Comparison of ENCODE assay signal across 30 mouse cellular contexts in the genomic region with DNA sequence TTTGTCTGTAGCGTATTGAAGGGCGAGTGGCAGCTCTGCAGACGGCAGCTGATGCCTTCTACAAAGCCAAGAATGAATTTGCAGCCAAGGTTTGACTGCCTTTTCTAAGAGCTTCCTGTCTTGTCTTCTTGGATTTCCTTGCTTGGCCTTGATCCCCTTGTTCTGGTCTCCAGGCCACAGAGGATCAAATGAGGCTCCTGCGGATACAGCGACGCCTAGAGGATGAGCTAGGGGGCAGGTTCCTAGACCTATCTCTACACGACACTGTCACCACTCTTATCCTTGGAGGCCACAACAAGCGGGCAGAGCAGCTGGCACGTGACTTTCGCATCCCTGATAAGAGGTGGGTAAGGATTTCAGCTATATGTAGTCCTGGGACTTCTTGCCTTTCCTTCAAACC. TPM values are rescaled to one million over a fixed set of nuclear protein-coding genes. Genes with fewer than 3 reads are reported as not detected.
DNase-seq lines count a peak whose midpoint lies in the region; ATAC-seq lines count a peak whose summit lies in the region.
"Had no signal": no experiment of that assay in that cellular context is flagged by ENCODE, and none has a peak within 500 bp of the region (broad histone marks: within the 10 kb centered on the region; RNA-seq: fewer than 3 reads in every experiment).

No protein-coding gene starts in this region.

- WGBS in liver, embryonic 15.5 days (ENCODE audit: insufficient replicate concordance), result 47% methylated on average over 10 of the region's 10 CpGs
- WGBS in intestine, embryonic 16.5 days, result 89% methylated on average over 10 of the region's 10 CpGs
- 88% methylated on average over 10 of the region's 10 CpGs for WGBS in hindbrain, embryonic 12.5 days
- WGBS in forebrain, embryonic 14.5 days, result 85% methylated on average over 10 of the region's 10 CpGs

- H3K9ac ChIP-seq in liver, embryonic 15.5 days, result no peak overlapping the region
- no peak overlapping the region for H3K9ac ChIP-seq in intestine, embryonic 16.5 days (ENCODE audit: low read depth, low read length)
- no peak overlapping the region for H3K9ac ChIP-seq in hindbrain, embryonic 12.5 days
- no peak overlapping the region for H3K9ac ChIP-seq in forebrain, embryonic 14.5 days (ENCODE audit: low read length)
- H3K9ac ChIP-seq: hindbrain, embryonic 15.5 days; lung, embryonic 15.5 days; neural tube, embryonic 15.5 days had no signal

- DNase-seq in ES-CJ7 (ENCODE audit: low read depth, low spot score), result peak; percentile 16
- peak; percentile 53 for DNase-seq in R1 (ENCODE audit: low read depth, low spot score)
- DNase-seq in forebrain, embryonic 14.5 days (ENCODE audit: low spot score), result no peak
- DNase-seq in heart, postnatal 25 days (ENCODE audit: low spot score), result no peak
- DNase-seq: adrenal gland, postnatal 10 days; cerebellum, adult 9-10 months; gastrocnemius, postnatal 25 days; heart, postnatal 36 days; kidney, adult 8-10 months; kidney, postnatal 36 days; lung, postnatal 4 days; right cerebral cortex, adult 18-20 months; right cerebral cortex, postnatal 4 days had no signal

- H3K27me3 ChIP-seq in liver, embryonic 15.5 days, result no peaks in the 10 kb centered on the region
- no peaks in the 10 kb centered on the region for H3K27me3 ChIP-seq in intestine, embryonic 16.5 days (replicated peaks; ENCODE audit: control insufficient read depth, insufficient read depth, low read length)
- 0 out of 2 replicates have a peak, but pooled peaks cover 3% of the 10 kb centered on the region for H3K27me3 ChIP-seq in hindbrain, embryonic 12.5 days
- no peaks in the 10 kb centered on the region for H3K27me3 ChIP-seq in forebrain, embryonic 14.5 days (replicated peaks; ENCODE audit: control insufficient read depth, insufficient read depth, low read length)
- H3K27me3 ChIP-seq: hindbrain, embryonic 15.5 days; lung, embryonic 15.5 days; neural tube, embryonic 15.5 days had no signal

- H3K4me1 ChIP-seq in liver, embryonic 15.5 days (replicated peaks), result peaks cover 30% of the 10 kb centered on the region
- no peaks in the 10 kb centered on the region for H3K4me1 ChIP-seq in intestine, embryonic 16.5 days (ENCODE audit: control insufficient read depth, insufficient read depth, low read length)
- no peaks in the 10 kb centered on the region for H3K4me1 ChIP-seq in hindbrain, embryonic 12.5 days
- H3K4me1 ChIP-seq in forebrain, embryonic 14.5 days (ENCODE audit: control insufficient read depth, insufficient read depth, low read length), result no peaks in the 10 kb centered on the region
- H3K4me1 ChIP-seq: hindbrain, embryonic 15.5 days; lung, embryonic 15.5 days; midbrain, embryonic 10.5 days; neural tube, embryonic 15.5 days had no signal

- peak; percentile 80 for ATAC-seq in erythroid progenitor cell, adult 5-6 weeks (replicated peaks; ENCODE audit: low FRiP score, poor library complexity, severe bottlenecking)
- ATAC-seq in liver, embryonic 15.5 days (ENCODE audit: insufficient read depth), result peak; percentile 59
- ATAC-seq in intestine, embryonic 16.5 days, result no peak
- ATAC-seq in hindbrain, embryonic 12.5 days (ENCODE audit: low FRiP score), result no peak
- ATAC-seq in forebrain, embryonic 14.5 days, result no peak
- ATAC-seq: forebrain, embryonic 16.5 days had no signal

- H3K27ac ChIP-seq in liver, embryonic 15.5 days (replicated peaks), result no peak overlapping the region
- H3K27ac ChIP-seq in intestine, embryonic 16.5 days (ENCODE audit: low read length), result no peak overlapping the region
- H3K27ac ChIP-seq in hindbrain, embryonic 12.5 days, result no peak overlapping the region
- no peak overlapping the region for H3K27ac ChIP-seq in forebrain, embryonic 14.5 days (ENCODE audit: low read depth, low read length)
- H3K27ac ChIP-seq: hindbrain, embryonic 15.5 days; left cerebral cortex, adult 2 months; lung, embryonic 15.5 days; midbrain, embryonic 10.5 days; neural tube, embryonic 15.5 days had no signal

- no peak overlapping the region for H3K4me2 ChIP-seq in liver, embryonic 15.5 days
- no peak overlapping the region for H3K4me2 ChIP-seq in intestine, embryonic 16.5 days (ENCODE audit: low read depth, low read length)
- H3K4me2 ChIP-seq in hindbrain, embryonic 12.5 days (replicated peaks), result no peak overlapping the region
- H3K4me2 ChIP-seq in forebrain, embryonic 14.5 days (ENCODE audit: low read length), result no peak overlapping the region
- H3K4me2 ChIP-seq: hindbrain, embryonic 15.5 days; lung, embryonic 15.5 days; neural tube, embryonic 15.5 days had no signal

- intact Hi-C loops in heart, postnatal 25 days (cut with DNase I), result no loop called here

- no peaks in the 10 kb centered on the region for H3K9me3 ChIP-seq in liver, embryonic 15.5 days (replicated peaks)
- H3K9me3 ChIP-seq in intestine, embryonic 16.5 days (ENCODE audit: control insufficient read depth, low read length), result no peaks in the 10 kb centered on the region
- H3K9me3 ChIP-seq in hindbrain, embryonic 12.5 days (replicated peaks), result no peaks in the 10 kb centered on the region
- no peaks in the 10 kb centered on the region for H3K9me3 ChIP-seq in forebrain, embryonic 14.5 days (replicated peaks; ENCODE audit: control insufficient read depth, low read length)
- H3K9me3 ChIP-seq: hindbrain, embryonic 15.5 days; lung, embryonic 15.5 days; midbrain, embryonic 10.5 days; neural tube, embryonic 15.5 days had no signal

- H3K4me3 ChIP-seq in liver, embryonic 15.5 days (replicated peaks), result no peak overlapping the region
- no peak overlapping the region for H3K4me3 ChIP-seq in intestine, embryonic 16.5 days (ENCODE audit: low read length)
- no peak overlapping the region for H3K4me3 ChIP-seq in hindbrain, embryonic 12.5 days
- no peak overlapping the region for H3K4me3 ChIP-seq in forebrain, embryonic 14.5 days (ENCODE audit: low read depth, low read length)
- H3K4me3 ChIP-seq: hindbrain, embryonic 15.5 days; left cerebral cortex, adult 2 months; lung, embryonic 15.5 days; midbrain, embryonic 10.5 days; neural tube, embryonic 15.5 days had no signal

- H3K36me3 ChIP-seq in liver, embryonic 15.5 days (replicated peaks), result peaks cover 76% of the 10 kb centered on the region
- H3K36me3 ChIP-seq in intestine, embryonic 16.5 days (ENCODE audit: control insufficient read depth, insufficient read depth, low read length), result peaks cover 11% of the 10 kb centered on the region
- H3K36me3 ChIP-seq in hindbrain, embryonic 12.5 days, result peaks cover 76% of the 10 kb centered on the region
- H3K36me3 ChIP-seq in forebrain, embryonic 14.5 days (ENCODE audit: control insufficient read depth, insufficient read depth, low read length), result peaks cover 78% of the 10 kb centered on the region

RNA-seq across cellular contexts. Expression of a gene that starts 7.9 kb away (rescaled TPM):
- 81.4 and 84.7 TPM in 2 replicates for total RNA-seq in erythroid progenitor cell, adult 5-6 weeks (2015; ENCODE audit: low replicate concordance)
- 153 and 160 TPM in 2 replicates for total RNA-seq in erythroid progenitor cell, adult 5-6 weeks (2017; ENCODE audit: low replicate concordance)
- polyA plus RNA-seq in liver, embryonic 15.5 days (2015; fragmentation: Nextera tagmentation; extraction: Ambion mirVana), result 30.0 and 30.7 TPM in 2 replicates
- 29.0 and 53.6 TPM in 2 replicates for polyA plus RNA-seq in intestine, embryonic 16.5 days (2015; fragmentation: Nextera tagmentation; extraction: Ambion mirVana)
- 129 and 138 TPM in 2 replicates for polyA plus RNA-seq in hindbrain, embryonic 12.5 days (2016; fragmentation: Nextera tagmentation; extraction: Ambion mirVana)
- 130 and 135 TPM in 2 replicates for polyA plus RNA-seq in forebrain, embryonic 14.5 days (2014; fragmentation: Nextera tagmentation; extraction: Ambion mirVana)
- total RNA-seq in heart, postnatal 25 days (2021), result 10 to 100 TPM; 47.4 to 51.4 TPM

RNA-seq across cellular contexts. Expression of a gene that starts 17.7 kb away (rescaled TPM):
- 0.72 TPM in 1 of 2 replicates, not detected in the other for total RNA-seq in erythroid progenitor cell, adult 5-6 weeks (2015; ENCODE audit: low replicate concordance)
- total RNA-seq in erythroid progenitor cell, adult 5-6 weeks (2017; ENCODE audit: low replicate concordance), result 1.2 and 1.9 TPM in 2 replicates
- 3.8 TPM in 2 replicates for polyA plus RNA-seq in liver, embryonic 15.5 days (2015; fragmentation: Nextera tagmentation; extraction: Ambion mirVana)
- 10.7 and 13.2 TPM in 2 replicates for polyA plus RNA-seq in intestine, embryonic 16.5 days (2015; fragmentation: Nextera tagmentation; extraction: Ambion mirVana)
- polyA plus RNA-seq in hindbrain, embryonic 12.5 days (2016; fragmentation: Nextera tagmentation; extraction: Ambion mirVana), result 12.3 and 12.4 TPM in 2 replicates
- 8.9 and 12.0 TPM in 2 replicates for polyA plus RNA-seq in forebrain, embryonic 14.5 days (2014; fragmentation: Nextera tagmentation; extraction: Ambion mirVana)
- 1 to 10 TPM; 5.2 to 5.4 TPM for total RNA-seq in heart, postnatal 25 days (2021)

RNA-seq across cellular contexts. Expression of a gene that starts 18.0 kb away (rescaled TPM):
- total RNA-seq in erythroid progenitor cell, adult 5-6 weeks (2015; ENCODE audit: low replicate concordance), result 74.6 and 122 TPM in 2 replicates
- total RNA-seq in erythroid progenitor cell, adult 5-6 weeks (2017; ENCODE audit: low replicate concordance), result 62.8 and 75.8 TPM in 2 replicates
- 35.0 and 43.4 TPM in 2 replicates for polyA plus RNA-seq in liver, embryonic 15.5 days (2015; fragmentation: Nextera tagmentation; extraction: Ambion mirVana)
- polyA plus RNA-seq in intestine, embryonic 16.5 days (2015; fragmentation: Nextera tagmentation; extraction: Ambion mirVana), result 75.0 and 81.5 TPM in 2 replicates
- 107 and 115 TPM in 2 replicates for polyA plus RNA-seq in hindbrain, embryonic 12.5 days (2016; fragmentation: Nextera tagmentation; extraction: Ambion mirVana)
- polyA plus RNA-seq in forebrain, embryonic 14.5 days (2014; fragmentation: Nextera tagmentation; extraction: Ambion mirVana), result 92.2 and 99.3 TPM in 2 replicates
- 10 to 100 TPM; 21.9 to 26.6 TPM for total RNA-seq in heart, postnatal 25 days (2021)

RNA-seq across cellular contexts. Expression of a gene that starts 35.9 kb away (rescaled TPM):
- not detected in 2 replicates for total RNA-seq in erythroid progenitor cell, adult 5-6 weeks (2015; ENCODE audit: low replicate concordance)
- total RNA-seq in erythroid progenitor cell, adult 5-6 weeks (2017; ENCODE audit: low replicate concordance), result not detected in 2 replicates
- polyA plus RNA-seq in liver, embryonic 15.5 days (2015; fragmentation: Nextera tagmentation; extraction: Ambion mirVana), result not detected in 2 replicates
- not detected in 2 replicates for polyA plus RNA-seq in intestine, embryonic 16.5 days (2015; fragmentation: Nextera tagmentation; extraction: Ambion mirVana)
- polyA plus RNA-seq in hindbrain, embryonic 12.5 days (2016; fragmentation: Nextera tagmentation; extraction: Ambion mirVana), result not detected in 2 replicates
- polyA plus RNA-seq in forebrain, embryonic 14.5 days (2014; fragmentation: Nextera tagmentation; extraction: Ambion mirVana), result not detected in 2 replicates
- not detected for total RNA-seq in heart, postnatal 25 days (2021)
- total RNA-seq: adrenal gland, postnatal 10 days; gastrocnemius, postnatal 25 days; heart, adult 8-10 months; heart, postnatal 36 days; left cerebral cortex, adult 2 months; left cerebral cortex, postnatal 36 days had no signal
- polyA plus RNA-seq: embryonic facial prominence, embryonic 14.5 days; heart, embryonic 14.5 days; intestine, embryonic 14.5 days; limb, embryonic 14.5 days; lung, embryonic 15.5 days; neural tube, embryonic 15.5 days; thymus, postnatal 0 days had no signal

RNA-seq across cellular contexts. Expression of a gene that starts 37.1 kb away (rescaled TPM):
- total RNA-seq in erythroid progenitor cell, adult 5-6 weeks (2015; ENCODE audit: low replicate concordance), result not detected in 2 replicates
- total RNA-seq in erythroid progenitor cell, adult 5-6 weeks (2017; ENCODE audit: low replicate concordance), result not detected in 2 replicates
- not detected in 2 replicates for polyA plus RNA-seq in liver, embryonic 15.5 days (2015; fragmentation: Nextera tagmentation; extraction: Ambion mirVana)
- 0.32 TPM in 1 of 2 replicates, not detected in the other for polyA plus RNA-seq in intestine, embryonic 16.5 days (2015; fragmentation: Nextera tagmentation; extraction: Ambion mirVana)
- polyA plus RNA-seq in hindbrain, embryonic 12.5 days (2016; fragmentation: Nextera tagmentation; extraction: Ambion mirVana), result 0.35 TPM in 1 of 2 replicates, not detected in the other
- polyA plus RNA-seq in forebrain, embryonic 14.5 days (2014; fragmentation: Nextera tagmentation; extraction: Ambion mirVana), result not detected in 2 replicates
- total RNA-seq in heart, postnatal 25 days (2021), result not detected
- total RNA-seq: adrenal gland, postnatal 10 days; gastrocnemius, postnatal 25 days; heart, adult 8-10 months; heart, postnatal 36 days; left cerebral cortex, adult 2 months; left cerebral cortex, postnatal 36 days had no signal
- polyA plus RNA-seq: embryonic facial prominence, embryonic 14.5 days; heart, embryonic 14.5 days; intestine, embryonic 14.5 days; limb, embryonic 14.5 days; lung, embryonic 15.5 days; midbrain, embryonic 10.5 days; thymus, postnatal 0 days had no signal

Comparison
In these comparisons a context has a peak if more than half of its experiments do, and no peak if none do; other contexts are left out.
1. DNase-seq: peak in ES-CJ7 (single experiment) and R1 (single experiment); none in forebrain, embryonic 14.5 days (single experiment) and heart, postnatal 25 days (single experiment).
2. ATAC-seq: peak in erythroid progenitor cell, adult 5-6 weeks (single experiment) and liver, embryonic 15.5 days (single experiment); none in intestine, embryonic 16.5 days (single experiment), hindbrain, embryonic 12.5 days (single experiment) and forebrain, embryonic 14.5 days (single experiment).